Mouse (Mus musculus): Measurements from ENCODE around the gene Krtap4-16.

DNA sequence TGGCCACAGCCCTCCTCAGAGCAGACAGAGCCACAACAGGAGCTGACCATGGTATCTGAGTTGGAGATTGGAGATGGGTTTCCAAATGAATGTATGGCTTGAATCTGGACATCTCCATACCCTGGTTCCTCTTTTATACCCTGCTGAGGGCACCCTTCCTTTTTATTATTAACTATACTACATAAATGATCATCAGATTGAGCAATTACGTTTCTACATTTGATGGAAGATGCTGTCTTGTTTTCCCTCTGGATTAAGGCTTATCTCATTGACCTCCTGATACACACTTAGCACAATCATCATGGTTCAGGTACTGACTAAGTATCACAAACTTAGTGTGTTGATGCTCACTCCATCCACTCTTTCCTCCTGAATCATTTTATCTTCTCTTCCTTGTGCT lies 13.4 kb downstream of the Krtap4-16 start, which contains the start of gene 2300003K06Rik:
- no peak for TF ChIP-seq CTCF (conservative IDR thresholded peaks at IDR 0.05; ENCODE audit: low read length)
- no peak for TF ChIP-seq NANOG (IDR thresholded peaks at IDR 0.05; ENCODE audit: borderline replicate concordance, low read length)
- TF ChIP-seq POU5F1 (IDR thresholded peaks at IDR 0.05; ENCODE audit: borderline replicate concordance, low read length), result no peak
